Mouse (Mus musculus) cortical plate, adult 2 months (tissue): ENCODE results near the gene Ppig. TPM values are rescaled to one million over a fixed set of nuclear protein-coding genes. Genes with fewer than 3 reads are reported as not detected.
A peak's percentile ranks its signal among the peaks of the same experiment; 100 is the strongest.
"Not testable (repeated sequence)": the region's sequence is repeated elsewhere in the genome, so short reads cannot be mapped to it uniquely, and the experiment has no call there.

Experiments used
- H3K27ac ChIP-seq: fragments of 200-500 bp; 2 replicates; pipeline ENCODE4 v1.5.1; 2012; ENCODE audit warnings: low read length, control low read depth, inconsistent platforms; ENCODE audit not compliant: insufficient read depth
- H3K4me1 ChIP-seq: fragments of 200-500 bp; 2 replicates; pipeline ENCODE4 v1.6.1; 2011; ENCODE audit warnings: low read length; ENCODE audit not compliant: control insufficient read depth, insufficient read depth
- H3K4me3 ChIP-seq: fragments of 200-500 bp; 2 replicates; pipeline ENCODE4 v1.5.1; 2011; ENCODE audit warnings: mild to moderate bottlenecking, low read length, control low read depth; ENCODE audit not compliant: insufficient read depth
- CTCF ChIP-seq: fragments of 200-500 bp; IDR thresholded peaks from 2 replicates; pipeline ENCODE4 v1.5.1; 2011; ENCODE audit warnings: mild to moderate bottlenecking, control low read depth, low read length; ENCODE audit not compliant: insufficient read depth; ENCODE audit errors: extremely low read depth
- POLR2A ChIP-seq: fragments of 200-500 bp; IDR thresholded peaks from 2 replicates; pipeline ENCODE4 v1.6.1; 2011; ENCODE audit warnings: mild to moderate bottlenecking, low read length, control low read depth; ENCODE audit not compliant: insufficient read depth; ENCODE audit errors: extremely low read depth
- polyA plus RNA-seq: library from polyadenylated mRNA; depleted of rRNA; stranded (reverse); fragments of >200 nt; gene quantifications from 2 replicates; pipeline ENCODE4 v1.2.3, GENCODE M21; 2012; rRNA removed

The Ppig gene
- polyA plus RNA-seq, result 23.0 and 23.3 TPM in 2 replicates

DNA sequence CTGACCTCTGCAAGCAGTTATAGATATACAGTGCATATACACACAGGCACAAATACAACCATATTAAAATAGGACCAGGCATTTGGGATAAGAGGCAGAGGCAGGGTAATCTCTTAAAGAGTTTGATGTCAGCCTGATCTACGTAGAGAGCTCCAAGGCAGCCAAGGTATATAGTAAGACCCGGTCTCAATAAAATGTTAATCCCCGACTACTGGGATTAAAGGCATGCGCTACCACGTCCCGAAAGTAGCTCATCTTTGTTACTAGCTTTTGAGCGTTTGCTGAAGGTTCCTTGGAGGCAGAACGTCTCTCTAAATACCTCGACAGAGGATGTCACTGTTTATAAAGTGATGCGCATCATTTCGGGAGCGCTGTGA is at the start of gene Ppig:
Gene Ppig (plus strand): TSS at position 273 of the 377 bp plus-strand sequence.
- Histone ChIP-seq H3K4me1 (peaks cover 1% of the 10 kb centered on the region; the same call in 1 of the 2 replicates), H3K27ac (peak within 1 kb of the TSS; percentile 94), H3K4me3 (peak within 1 kb of the TSS; percentile 66)
- no peak for TF ChIP-seq CTCF
- no peak for TF ChIP-seq POLR2A

DNA sequence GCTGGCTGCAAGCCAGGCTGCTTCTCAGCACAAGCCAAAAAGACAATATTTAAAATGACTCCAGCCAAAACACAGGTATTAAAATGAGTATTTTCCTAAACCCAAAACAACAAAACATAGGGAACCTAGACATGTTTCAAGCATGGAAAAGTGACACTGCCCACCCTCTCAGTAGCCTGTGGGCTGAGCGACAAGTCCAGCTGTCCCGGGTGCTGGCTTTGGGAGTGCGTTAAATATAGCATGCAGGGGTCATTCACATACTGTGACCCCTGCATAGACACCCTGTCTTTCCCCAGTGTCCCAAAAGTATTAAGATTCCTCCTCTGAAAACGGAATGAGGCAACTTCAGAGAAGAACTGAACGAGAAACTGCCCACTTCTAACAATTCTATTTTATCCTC is 48.6 kb upstream of the Ppig start:
- no peak for TF ChIP-seq CTCF
- no peak for TF ChIP-seq POLR2A
- Histone ChIP-seq H3K4me1 (no peaks in the 10 kb centered on the region; the same call in 1 of the 2 replicates), H3K4me3 (no peak overlapping the region)

DNA sequence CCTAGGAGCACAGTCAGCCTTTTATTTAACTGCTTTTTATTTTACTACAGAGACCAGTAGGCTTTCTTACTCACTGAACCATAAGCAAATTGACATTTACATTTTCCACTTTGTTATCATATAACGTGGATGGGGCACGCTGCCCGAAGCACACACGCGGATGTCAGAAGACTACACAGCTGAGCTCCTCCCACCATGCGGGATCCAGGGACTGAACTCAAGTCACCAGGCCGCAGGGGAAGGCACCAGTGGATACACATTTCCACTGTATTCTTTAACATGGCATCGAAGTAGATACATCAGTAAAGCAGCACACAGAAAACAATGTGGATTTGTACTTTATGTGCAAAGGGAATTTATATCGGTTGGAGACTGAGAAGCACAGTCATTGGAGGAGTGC is 47.1 kb upstream of the Ppig start:
- Histone ChIP-seq H3K27ac (no peak overlapping the region), H3K4me1 (no peaks in the 10 kb centered on the region), H3K4me3 (no peak overlapping the region)
- TF ChIP-seq POLR2A (no peak), CTCF (no peak)

More for the DNA sequence above, 48.6 kb upstream of the Ppig start:
- no peak overlapping the region for H3K27ac ChIP-seq

DNA sequence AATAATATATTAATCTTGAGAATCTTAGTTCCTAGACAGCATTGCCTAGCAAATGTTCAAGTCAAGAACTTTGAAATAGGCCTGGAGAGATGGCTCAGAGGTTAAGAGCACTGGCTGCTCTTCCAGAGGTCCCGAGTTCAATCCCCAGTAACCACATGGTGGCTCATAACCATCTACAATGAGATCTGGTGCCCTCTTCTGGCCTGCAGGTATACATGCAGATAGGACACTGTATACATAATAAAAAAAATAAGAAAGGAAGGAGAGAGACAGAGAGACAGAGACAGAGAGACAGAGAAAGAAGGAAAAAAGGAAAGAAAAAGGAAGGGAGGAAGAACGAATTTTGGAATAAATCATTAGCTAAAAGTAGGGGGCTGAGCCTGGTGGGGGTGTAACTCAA is 45.6 kb upstream of the Ppig start:
- H3K4me1 ChIP-seq, result no peaks in the 10 kb centered on the region
- TF ChIP-seq POLR2A (no peak), CTCF (0 out of 2 replicates have a peak, but pooled peaks have one; percentile 9)
- H3K4me3 ChIP-seq, result no peak overlapping the region

DNA sequence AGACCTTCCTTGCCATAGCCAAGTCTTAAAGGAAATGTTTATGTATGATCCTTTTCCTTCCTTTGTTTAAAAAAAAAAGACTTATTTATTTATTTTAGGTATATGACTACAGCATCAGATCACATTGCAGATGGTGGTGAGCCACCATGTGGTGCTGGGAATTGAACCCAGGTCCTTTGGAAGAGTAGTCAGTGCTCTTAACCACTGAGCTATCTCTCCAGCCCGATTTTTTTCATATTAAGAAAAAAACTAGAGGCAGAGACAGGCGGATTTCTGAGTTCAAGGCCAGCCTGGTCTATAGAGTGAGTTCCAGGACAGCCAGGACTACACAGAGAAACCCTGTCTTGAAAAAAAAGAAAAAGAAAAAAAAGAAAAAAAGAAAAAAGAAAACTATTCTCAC is 45.1 kb upstream of the Ppig start:
- not testable (repeated sequence) for H3K27ac ChIP-seq, H3K4me3 ChIP-seq, H3K4me1 ChIP-seq

More for the DNA sequence above, 45.6 kb upstream of the Ppig start:
- H3K27ac ChIP-seq, result no peak overlapping the region

DNA sequence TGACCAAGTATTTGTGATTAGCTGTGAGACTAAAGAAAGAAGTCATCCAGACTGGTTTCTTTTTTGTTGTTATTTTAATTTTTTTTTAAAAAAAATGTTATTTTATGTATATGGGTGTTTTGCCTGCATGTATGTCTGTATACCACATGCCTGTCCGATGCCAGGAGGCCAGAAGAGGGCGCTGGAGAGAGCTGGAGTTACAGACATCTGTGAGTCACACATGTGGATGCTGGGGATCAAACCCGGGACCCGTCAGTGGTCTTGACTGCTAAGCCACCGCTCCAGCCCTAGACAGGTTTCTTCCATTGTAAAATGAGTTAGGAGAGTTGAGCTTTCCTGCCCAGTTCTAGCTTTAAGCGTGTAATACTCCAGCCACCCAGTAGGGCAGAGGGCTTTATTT is 42.4 kb upstream of the Ppig start:
- Histone ChIP-seq H3K4me1 (peaks cover 1% of the 10 kb centered on the region; the same call in 1 of the 2 replicates), H3K4me3 (no peak overlapping the region), H3K27ac (no peak overlapping the region)
- TF ChIP-seq POLR2A (no peak), CTCF (no peak)

DNA sequence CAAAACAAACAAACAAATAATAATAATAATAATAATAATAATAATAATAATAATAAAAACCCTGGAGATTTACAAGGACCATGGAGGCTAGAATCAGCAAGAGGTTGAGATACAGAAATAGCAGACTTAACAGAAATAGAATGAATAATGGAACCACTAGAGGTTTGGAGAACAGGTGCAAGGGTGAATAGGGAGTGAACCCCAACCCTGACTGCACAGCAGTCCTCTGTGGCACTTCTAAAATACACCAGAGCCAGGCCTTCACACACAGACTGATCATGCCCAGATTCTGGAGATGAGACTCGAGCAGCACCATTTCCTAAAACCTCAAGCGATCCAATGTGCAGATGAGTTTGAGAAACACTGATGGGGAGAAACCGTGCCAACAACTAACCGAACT is 40.4 kb upstream of the Ppig start:
- Histone ChIP-seq H3K27ac (no peak overlapping the region), H3K4me3 (no peak overlapping the region), H3K4me1 (peaks cover 1% of the 10 kb centered on the region; the same call in 1 of the 2 replicates)
- no peak for TF ChIP-seq CTCF

DNA sequence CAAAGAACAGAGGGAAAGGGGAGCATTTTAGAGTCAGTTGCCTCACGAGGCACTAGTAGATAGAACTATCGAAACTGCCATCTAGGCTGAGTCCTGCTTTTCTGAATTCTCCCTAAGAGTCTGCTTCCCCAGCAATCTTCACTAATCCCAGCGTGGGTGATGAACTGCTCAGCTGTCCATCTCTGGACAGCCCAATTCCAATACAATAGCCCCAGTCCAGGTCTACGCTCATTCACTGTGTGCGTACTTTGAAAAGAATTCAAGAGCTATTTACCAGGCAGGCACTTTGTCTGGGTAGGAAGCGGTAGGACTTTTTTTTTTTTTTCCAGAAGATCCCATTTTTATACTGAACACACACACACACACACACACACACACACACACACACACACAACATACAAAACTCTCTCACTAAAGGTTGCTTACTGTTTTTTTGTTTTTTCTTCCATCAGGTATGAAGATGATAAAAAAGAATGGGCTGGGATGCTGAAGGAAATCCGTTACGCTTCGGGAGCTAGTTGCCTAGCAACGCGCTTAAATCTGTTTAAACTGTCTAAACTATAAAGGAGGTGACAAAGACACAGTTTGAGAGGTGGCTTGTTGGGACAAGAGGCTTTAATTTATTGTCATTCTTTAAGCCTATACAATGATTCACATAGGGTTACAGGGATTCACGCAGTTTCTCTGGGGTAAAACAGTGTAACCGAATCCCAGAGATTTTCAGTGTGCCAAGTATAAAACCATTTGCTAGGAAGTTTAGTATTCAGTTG is 39.1 kb upstream of the Ppig start:
- Histone ChIP-seq H3K4me3 (no peak overlapping the region), H3K4me1 (peaks cover 1% of the 10 kb centered on the region; the same call in 1 of the 2 replicates), H3K27ac (no peak overlapping the region)
- TF ChIP-seq CTCF (no peak), POLR2A (no peak)

DNA sequence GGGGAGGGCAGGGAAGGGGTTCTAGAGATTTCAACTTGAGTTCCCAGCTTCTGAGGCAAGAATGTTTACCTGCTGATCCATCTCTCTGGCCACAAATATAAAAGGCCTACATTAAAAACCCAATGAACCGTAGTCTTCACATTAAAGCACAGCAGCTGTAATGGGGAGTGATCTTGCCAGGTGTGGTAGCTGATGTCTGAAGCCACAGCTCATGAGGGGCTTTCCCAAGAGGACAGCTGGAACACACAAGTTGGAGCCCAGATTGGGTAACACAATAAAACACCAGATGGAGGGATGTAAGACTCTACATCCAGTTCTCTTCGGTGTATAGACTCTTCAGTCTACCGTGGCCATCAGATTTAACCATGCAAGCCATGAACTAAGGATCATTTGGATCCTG is 37.9 kb upstream of the Ppig start:
- Histone ChIP-seq H3K4me1 (peaks cover 1% of the 10 kb centered on the region; the same call in 1 of the 2 replicates), H3K4me3 (no peak overlapping the region), H3K27ac (no peak overlapping the region)
- TF ChIP-seq CTCF (no peak), POLR2A (no peak)

DNA sequence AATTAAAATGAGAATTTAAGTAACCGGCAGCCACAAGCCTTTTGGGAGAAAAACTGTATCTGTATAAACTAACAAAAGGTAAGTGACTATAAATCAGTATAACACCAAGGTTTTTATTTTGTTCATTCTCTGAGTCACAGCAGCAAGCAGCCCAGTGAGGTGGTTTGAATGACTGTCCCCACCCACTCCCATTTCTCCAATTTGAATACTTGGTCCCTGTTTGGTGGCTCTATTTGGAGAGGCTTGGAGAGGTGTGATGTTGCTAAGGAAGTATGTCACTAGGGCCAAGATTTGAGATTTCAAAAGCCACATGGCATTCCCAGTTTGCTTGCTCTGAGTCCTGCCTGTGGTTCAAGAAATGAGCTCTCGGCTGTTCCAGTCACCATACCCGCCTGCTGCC is 32.1 kb upstream of the Ppig start:
- Histone ChIP-seq H3K4me3 (no peak overlapping the region), H3K4me1 (no peaks in the 10 kb centered on the region), H3K27ac (no peak overlapping the region)
- no peak for TF ChIP-seq POLR2A
- TF ChIP-seq CTCF, result no peak
